Mouse (Mus musculus): Measurements from ENCODE around the gene Dbnl.

GRCm38 (mm10) chr11:5841751-5842150, 53.5 kb downstream of the Dbnl start:
- no peak for TF ChIP-seq USF1 (IDR thresholded peaks at IDR 0.05; ENCODE audit: low read depth)
- TF ChIP-seq CTCF (IDR thresholded peaks at IDR 0.05; ENCODE audit: control insufficient read depth, insufficient read depth, insufficient read length), result no peak
- TF ChIP-seq MAX (IDR thresholded peaks at IDR 0.05), result no peak
- TF ChIP-seq CEBPB (IDR thresholded peaks at IDR 0.05; ENCODE audit: low read depth), result no peak
- TF ChIP-seq FOSL1 (IDR thresholded peaks at IDR 0.05; ENCODE audit: insufficient read depth, low read length, poor library complexity, severe bottlenecking), result no peak
- no peak for TF ChIP-seq MYOG (IDR thresholded peaks at IDR 0.05; ENCODE audit: control insufficient read depth, extremely low read depth, insufficient read length)
- TF ChIP-seq MYOD1 (IDR thresholded peaks at IDR 0.05; ENCODE audit: control insufficient read depth, insufficient read length, low read depth), result no peak
